Mouse (Mus musculus): ENCODE measurements around the gene 1110059E24Rik.

1110059E24Rik gene

DNA sequence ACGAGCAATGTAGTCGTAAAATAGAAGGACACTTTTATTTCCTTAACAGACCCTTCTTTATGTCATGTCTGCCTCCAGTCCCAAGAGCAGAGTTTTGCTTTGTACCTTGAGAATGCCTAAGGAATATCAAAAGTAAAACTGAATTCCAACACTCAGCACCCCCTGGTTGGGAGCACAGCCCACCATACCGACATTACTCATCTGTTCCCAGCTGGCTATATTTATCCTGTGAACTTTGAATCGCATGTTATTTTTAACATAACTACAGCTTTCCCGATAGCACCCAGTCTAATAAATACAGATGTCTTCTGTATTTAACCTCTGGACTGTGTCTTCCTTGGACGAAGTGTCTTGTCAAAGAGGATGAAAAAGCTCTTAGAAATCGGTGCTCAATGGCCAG is 80.8 kb downstream of the 1110059E24Rik start:
- in situ Hi-C loops (cut with MboI): loop anchor here (5.0 to 25.0 kb wide), 3 partner anchors 175 to 740 kb away; no protein-coding TSS in a partner anchor

DNA sequence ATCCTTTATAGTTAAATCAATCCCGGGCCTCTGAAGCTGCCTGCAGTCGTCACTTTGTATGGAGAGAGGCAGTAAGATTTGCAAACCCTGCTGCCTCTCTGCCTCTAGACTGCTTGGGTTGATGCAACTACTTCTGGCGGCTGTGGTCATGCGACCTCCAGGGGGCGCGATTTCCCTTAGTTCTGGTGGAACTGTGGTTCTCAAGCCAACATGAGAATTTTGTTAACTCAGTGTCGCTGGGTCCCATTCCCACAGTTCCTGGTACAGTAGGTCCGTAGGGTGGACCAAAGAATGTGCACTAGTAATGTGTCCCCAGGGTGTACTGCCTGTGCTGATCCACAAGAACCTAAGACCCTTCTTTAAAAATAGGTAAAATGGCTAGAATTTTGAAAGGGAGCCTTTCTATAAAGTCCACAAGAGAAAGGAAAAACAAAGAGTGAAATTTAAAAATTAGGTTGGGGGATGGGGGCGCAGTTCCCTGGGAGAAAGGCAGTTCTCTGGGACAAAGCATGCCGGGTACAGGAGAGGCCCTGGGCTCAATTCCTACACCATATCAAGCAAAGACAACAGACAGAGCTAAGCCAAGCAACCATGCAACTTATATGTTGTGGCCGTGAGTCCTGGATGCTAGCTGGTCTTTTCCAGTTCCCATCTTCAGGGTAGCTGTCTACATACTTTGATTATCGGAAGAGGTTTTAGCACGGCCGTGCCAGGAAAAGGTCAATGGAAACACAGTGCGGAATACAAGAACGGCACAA is 81.4 kb downstream of the 1110059E24Rik start:
- in situ Hi-C loops (cut with MboI): loop anchor here (5.0 to 25.0 kb wide), 3 partner anchors 176 to 741 kb away; no protein-coding TSS in a partner anchor

- in situ Hi-C loops (cut with MboI): loop anchor here (5.0 to 25.0 kb wide), 3 partner anchors 177 to 742 kb away; no protein-coding TSS in a partner anchor
Observed at GRCm38 (mm10) chr19:21570778-21571177, 82.0 kb downstream of the 1110059E24Rik start.

DNA sequence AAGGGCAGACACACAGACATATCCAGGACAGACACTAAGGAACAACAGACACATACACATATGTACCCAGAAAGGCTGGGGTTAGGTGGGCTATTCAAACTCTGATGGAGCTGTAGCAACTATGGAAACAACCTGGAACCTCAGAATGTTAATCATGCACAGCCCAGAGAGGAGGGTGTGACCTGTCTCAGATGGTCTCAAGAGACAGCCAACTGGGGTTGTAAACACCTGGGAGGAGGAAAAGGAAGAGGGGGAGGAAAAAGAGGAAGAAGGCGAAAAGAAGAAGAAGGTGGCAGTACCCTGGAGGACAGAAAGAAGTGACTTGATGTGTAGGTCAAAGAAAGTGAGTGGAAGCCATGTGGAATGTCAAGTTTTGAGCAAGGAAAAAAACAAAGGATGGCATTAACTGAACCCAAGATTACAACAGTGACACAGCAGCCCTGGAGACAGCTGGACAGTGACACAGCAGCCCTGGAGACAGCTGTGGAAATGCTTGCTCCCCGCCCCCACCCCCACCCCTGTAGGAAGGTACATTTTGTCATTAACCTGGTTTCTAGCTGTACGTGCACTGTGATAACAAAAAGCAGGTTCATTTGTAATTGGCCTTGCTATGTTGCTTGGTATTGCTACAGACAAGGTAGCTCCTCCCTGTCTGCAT is 84.1 kb downstream of the 1110059E24Rik start:
- in situ Hi-C loops (cut with MboI): loop anchor here (25.0 kb wide), 2 partner anchors 531 to 744 kb away; no protein-coding TSS in a partner anchor

GRCm38 (mm10) chr19:21567933-21568332 is 84.8 kb downstream of the 1110059E24Rik start:
- in situ Hi-C loops (cut with MboI): loop anchor here (25.0 kb wide), 2 partner anchors 531 to 744 kb away; no protein-coding TSS in a partner anchor

GRCm38 (mm10) chr19:21566484-21566883 is 86.3 kb downstream of the 1110059E24Rik start:
- in situ Hi-C loops (cut with MboI): loop anchor here (25.0 kb wide), 2 partner anchors 529 to 746 kb away; no protein-coding TSS in a partner anchor

- in situ Hi-C loops (cut with MboI): loop anchor here (5.0 to 25.0 kb wide), 3 partner anchors 187 to 748 kb away; no protein-coding TSS in a partner anchor
Observed at GRCm38 (mm10) chr19:21564461-21564797, 88.3 kb downstream of the 1110059E24Rik start.

- in situ Hi-C loops (cut with MboI): loop anchor here (5.0 to 25.0 kb wide), 3 partner anchors 187 to 748 kb away; no protein-coding TSS in a partner anchor
Observed at GRCm38 (mm10) chr19:21563789-21564460, 88.9 kb downstream of the 1110059E24Rik start.

DNA sequence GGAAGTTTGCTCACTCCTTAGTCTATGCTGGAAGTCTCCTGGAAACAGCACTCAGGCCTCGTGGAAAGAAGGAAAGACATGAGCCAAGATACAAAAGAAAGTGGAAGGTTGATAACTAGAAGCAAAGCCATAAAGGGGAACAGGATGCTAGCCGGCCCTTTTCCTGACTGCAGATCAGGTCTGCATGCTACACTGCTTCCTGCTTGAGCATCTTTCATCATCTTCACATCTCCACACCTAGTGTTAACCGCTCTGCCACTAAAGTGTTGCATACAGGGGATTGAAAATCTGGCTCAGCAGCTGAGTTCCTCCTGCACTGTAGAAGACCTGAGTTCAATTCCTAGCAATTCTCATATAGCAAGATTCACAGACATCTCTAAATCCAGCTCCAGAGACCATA is 89.8 kb downstream of the 1110059E24Rik start:
- in situ Hi-C loops (cut with MboI): loop anchor here (5.0 to 25.0 kb wide), 3 partner anchors 186 to 749 kb away; no protein-coding TSS in a partner anchor

GRCm38 (mm10) chr19:21552801-21553200 is 100.0 kb downstream of the 1110059E24Rik start:
- in situ Hi-C loops (cut with MboI): loop anchor here (25.0 kb wide), 2 partner anchors 516 to 760 kb away; no protein-coding TSS in a partner anchor

DNA sequence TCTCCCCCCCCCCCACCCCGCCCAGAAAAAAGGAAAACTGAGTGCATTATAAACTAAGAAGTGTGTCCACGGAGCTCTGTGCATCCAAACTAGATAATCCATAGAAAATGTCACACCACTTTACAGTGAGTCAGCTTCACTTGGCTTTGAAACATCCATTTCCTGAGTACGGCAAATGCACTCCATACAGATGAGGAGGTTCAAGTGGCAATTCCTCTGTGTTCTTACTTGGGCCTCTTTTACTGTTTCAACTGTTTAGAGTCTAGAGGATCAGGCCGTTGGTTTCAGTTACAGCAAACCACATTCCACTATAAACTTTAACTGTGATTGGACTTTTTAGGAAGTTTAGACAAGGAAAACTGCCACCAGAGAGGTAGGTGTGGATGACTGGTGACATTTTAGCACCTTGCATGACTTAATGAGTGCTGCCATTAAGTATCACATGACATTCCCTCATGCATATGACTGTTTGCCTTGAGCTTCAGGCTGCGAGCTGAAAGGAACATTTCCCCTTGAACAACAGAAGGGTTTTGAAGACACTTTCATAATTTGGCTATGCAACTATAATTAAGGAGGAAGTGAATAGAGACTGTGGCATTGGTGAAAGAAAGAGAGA is 100.7 kb downstream of the 1110059E24Rik start:
- in situ Hi-C loops (cut with MboI): loop anchor here (25.0 kb wide), 2 partner anchors 515 to 760 kb away; no protein-coding TSS in a partner anchor

- in situ Hi-C loops (cut with MboI): loop anchor here (25.0 kb wide), 2 partner anchors 512 to 763 kb away; no protein-coding TSS in a partner anchor
Observed at GRCm38 (mm10) chr19:21549713-21550112, 103.1 kb downstream of the 1110059E24Rik start.

- in situ Hi-C loops (cut with MboI): no loop called here
Observed at GRCm38 (mm10) chr19:21548947-21549346, 103.8 kb downstream of the 1110059E24Rik start.

DNA sequence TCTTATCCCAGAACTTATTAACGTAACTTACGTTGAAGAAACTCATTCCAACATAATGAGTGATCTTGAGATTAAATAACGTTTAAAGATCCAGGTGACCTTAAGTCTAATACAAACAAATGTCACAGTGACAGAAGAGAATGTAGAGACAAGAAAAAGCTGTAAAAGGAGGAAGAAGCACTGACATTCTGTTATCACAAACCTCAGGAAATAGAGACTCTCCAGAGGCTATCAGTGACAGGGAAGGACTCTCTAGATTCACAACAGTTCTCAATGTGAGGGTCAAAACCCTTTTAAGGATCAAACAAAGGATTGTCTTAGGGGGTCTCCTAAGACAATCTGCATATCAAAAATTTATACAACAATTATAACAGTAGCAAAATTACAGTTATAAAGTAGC is 115.7 kb downstream of the 1110059E24Rik start:
- in situ Hi-C loops (cut with MboI): no loop called here

All from mature B cell (primary cell).